Mouse (Mus musculus): ENCODE data around the gene Ak4.
A peak's percentile ranks its signal among the peaks of the same experiment; 100 is the strongest.
"Not testable (repeated sequence)": the region's sequence is repeated elsewhere in the genome, so short reads cannot be mapped to it uniquely, and the experiment has no call there.

The Ak4 gene

DNA sequence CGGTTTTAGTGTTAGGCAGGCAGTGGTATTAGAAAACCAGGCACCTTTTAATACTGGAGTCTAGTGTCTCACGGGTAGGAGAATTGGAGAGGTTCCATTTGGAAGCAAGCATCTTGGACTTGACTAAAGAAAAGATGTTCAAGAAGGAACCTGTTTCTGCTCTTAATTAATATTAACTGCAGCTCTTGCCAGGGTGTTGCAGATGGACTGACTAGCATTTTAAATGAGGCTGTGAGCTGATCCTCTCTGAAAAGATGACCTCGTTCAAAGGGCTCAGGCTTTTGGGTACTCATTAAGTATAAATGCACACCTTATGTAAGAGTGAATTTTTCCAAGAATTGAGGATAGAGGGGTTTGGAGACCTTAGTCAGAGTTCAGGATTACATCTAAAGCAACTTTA lies 5.4 kb downstream of the Ak4 start:
- no peak for DNase-seq (ENCODE audit: low spot score)

DNA sequence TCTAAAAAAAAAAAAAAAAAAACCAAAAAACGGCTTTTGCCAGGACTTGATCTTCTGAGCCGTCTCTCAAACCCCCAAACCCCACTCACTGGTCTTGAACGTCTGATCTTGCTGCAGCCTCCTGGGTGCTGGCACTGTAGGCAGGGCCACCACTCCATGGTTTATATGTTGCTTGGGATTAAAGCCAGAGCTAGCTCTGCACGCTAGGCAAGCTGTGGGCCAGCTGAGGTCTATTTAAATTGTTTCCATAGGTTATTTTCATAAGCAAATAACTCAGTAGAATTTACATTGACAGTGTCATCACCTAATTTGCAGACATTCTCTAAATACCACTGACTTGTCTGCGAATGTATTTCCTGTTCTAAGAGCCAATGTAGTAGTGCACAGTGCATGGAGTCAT lies 6.0 kb downstream of the Ak4 start:
- no peak for DNase-seq (ENCODE audit: low spot score)

DNA sequence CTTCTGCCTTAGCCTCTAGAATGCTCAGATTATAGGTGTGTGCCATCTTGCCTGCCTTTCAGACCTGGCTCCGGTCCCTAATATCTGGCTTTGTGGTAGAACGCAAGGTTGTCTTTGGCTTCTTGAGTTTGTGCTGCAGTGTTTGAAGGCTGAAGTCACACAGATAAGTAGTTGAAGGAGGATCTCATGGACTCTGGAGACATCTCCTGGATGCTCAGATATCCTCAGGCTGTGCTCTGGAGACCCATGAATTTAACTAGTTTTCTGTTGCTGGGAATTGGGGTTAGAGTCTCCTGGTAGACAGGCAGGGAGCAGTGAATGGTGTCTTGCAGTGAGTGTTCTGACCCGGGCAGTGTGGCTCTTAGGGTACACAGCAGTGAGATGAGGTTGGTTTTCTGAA lies 6.6 kb downstream of the Ak4 start:
- DNase-seq (ENCODE audit: low spot score): no peak

DNA sequence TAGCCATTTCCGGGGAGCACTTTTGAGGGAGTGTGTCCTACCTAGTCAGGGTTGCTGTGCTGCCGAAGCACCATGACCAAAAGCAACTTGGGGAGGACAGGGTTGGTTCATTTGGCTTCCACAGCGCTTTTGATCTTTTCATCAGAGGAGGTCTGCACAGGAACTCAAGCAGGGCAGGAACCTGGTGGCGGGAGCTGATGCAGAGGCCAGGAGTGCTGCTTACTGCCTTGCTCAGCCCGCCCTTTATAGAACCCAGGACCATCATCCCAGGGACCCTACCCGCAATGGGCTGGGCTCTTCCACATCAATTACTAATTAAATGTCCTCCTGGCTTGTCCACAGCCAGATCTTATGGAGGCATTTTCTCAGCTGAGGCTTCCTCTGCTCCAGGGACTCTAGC lies 7.5 kb downstream of the Ak4 start:
- no peak for DNase-seq (ENCODE audit: low spot score)

DNA sequence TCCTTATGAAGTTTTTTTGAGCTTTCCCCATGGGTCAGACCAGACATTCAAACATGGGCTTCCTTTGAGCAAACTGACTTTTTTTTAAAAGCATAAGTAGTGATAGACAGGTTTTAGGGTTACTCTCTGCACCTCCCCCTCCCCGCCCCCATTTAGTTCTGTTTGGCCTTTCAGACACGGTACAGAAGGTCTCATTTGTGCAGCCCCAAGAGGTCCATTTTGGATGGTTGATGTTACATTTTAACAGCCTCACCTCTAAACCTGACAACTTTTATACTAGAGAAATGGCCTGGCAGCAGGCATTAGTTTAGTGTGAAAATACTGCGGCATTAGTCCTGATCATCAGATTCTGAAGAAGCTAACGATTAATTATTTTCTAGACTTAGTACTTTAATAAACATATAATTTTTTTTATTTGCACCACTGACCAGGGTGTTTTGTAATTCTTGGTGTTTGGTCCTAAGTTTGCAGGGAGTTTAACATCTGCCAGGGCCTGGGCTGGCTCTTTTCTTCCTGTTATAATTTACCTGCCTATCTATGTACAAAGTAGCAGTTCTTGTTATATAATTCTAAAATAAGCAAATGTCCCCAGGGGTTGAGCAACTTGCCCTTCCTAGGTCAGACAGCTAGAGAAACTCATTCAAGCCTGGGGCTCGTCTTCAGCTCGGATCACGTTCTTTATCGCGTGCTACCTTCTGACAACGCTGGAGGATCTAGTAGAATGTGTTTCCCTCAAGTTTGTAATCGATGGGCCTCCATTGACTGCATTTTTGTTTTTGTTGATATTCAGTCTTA lies 9.0 kb downstream of the Ak4 start:
- no peak for DNase-seq (ENCODE audit: low spot score)

DNA sequence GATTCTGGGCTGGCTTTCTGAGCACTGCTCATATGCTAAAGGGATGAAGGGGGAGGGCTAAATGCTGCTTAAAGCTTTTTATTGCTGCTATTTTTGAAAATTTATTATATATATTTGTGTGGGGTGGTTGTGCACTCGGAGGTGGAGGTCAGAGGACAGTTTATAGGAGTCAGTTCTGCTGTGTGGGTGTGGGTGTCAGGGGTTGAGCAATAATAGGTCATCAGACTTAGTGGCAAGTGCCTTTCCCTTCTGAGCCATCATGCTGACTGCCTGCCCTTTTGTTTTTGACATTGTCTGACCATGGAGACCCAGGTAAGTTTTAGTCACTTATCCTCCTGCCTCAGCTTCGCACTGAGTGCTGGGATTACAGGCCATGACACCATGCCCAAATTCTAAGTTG lies 10.0 kb downstream of the Ak4 start:
- no peak for DNase-seq (ENCODE audit: low spot score)

DNA sequence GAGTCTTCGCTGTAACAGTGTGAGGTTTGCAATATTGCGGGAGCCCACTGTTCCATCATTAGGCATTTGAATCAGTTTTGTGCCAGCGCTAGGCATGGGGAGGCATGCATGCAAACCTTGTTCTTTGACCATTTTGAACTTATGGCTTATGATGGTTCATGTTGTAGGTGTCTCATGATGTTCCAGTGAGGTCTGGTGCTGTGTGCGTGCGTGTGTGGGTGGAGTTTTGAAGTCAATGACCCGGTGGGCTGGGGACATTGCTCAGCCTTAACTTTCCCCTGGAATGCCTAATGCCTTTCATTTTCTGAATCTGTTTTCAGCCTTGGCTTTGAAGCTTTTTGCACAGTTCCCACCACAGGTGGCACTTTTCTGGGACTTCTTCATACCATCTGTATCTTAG lies 10.9 kb downstream of the Ak4 start:
- no peak for DNase-seq (ENCODE audit: low spot score)

DNA sequence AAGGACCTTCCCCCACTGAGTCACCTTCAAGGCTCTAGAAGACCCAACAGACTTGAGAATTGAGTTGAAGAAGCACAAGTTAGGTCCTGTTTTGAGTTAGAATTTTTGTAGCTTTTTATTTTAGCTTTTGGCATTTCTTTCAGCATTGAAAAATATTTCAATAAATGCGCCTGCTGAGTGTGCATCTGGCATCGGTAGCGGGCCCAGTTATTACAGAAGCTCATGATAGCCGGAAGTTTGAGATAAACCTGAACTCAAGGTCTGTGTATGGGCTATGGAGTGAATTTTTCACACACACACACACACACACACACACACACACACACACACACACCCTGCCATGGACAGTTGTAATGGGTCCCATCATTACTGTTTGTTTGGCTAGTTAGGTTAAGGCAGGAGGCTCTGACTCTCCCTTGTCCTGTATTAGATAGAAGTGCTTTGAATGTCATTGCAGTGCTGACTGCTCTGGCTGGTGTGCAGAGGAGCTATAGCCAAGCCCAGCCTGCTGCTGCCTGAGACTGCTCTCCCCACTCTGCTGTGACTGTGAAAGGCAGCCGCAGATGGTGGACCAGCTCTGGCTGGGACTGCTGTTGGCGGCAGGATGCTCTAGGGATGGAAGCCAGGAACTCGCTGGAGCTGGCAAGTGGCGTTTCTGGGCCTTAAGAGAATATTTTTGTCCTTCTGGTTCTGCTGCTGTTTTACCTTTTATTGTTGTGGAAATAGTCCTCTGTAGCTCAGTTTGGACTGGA lies 17.9 kb downstream of the Ak4 start:
- no peak for DNase-seq (ENCODE audit: low spot score)

DNA sequence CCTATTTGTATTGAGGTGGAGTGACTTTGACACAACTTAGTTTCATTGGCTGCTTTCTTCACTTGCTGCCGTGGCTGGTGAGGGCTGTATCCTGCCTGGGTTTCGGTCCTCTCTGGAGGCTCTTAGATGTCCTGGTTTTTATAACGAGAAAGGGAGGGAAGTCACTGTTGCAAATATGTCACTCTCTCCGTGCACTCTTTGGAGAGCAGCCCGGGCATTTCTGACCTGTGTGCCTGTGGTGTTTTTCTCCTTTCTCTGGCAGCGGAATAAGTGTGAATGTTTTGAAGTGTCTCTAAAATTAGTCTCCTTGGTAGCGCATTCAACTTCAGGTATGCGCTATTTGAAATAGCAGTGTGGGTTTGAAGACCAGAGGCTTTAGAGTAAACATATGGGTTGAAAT lies 19.2 kb downstream of the Ak4 start:
- DNase-seq (ENCODE audit: low spot score): no peak

DNA sequence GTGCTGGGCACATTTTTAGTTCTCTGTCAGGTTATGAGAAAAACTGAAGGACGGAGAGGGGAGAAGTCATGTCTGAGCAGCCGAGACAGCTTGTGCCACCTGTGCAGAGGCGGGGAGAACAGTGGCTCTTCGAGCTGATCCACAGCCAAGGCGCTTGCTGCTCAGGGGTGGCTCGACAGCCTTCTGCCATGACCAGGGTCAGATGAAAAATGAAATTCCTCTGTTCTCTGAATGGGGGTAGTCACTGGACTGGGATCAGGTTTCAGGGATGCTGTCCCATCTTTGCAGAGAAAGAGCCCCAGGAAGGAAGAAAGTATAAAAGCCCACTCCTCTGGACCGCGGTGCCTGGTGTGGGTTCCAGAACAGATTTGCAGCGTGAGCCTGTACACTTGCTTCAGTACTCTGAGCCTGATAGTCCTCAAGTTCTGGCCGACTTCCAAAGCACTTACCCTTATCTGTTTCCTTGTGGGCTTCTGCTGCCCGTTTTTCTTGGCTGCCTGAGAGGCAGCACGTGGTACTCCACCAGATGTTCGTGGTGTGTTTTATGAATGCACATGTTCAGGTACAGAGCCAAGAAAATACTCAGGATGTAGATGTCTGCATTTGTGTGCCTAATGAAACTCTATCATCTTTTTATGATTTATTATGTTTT lies 20.8 kb downstream of the Ak4 start:
- DNase-seq (ENCODE audit: low spot score): peak; percentile 29

DNA sequence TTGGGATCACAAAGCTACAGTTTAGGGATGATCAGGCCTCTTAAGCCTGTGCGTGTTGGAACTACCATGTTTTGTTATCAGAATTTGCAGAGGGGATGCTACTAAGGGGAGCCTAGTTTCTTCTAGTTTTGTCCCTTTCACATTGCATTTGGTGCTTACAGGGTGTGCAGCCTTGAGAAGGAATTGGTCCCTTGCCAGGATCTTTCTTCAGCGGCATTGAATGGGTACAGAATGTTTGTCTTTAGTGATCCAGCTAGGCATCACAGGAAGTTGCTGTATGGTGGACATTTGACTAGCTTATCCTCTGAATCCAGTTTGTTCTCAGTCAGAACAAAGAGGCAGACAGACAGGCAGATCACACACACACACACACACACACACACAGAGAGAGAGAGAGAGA lies 23.7 kb downstream of the Ak4 start:
- no peak for DNase-seq (ENCODE audit: low spot score)

DNA sequence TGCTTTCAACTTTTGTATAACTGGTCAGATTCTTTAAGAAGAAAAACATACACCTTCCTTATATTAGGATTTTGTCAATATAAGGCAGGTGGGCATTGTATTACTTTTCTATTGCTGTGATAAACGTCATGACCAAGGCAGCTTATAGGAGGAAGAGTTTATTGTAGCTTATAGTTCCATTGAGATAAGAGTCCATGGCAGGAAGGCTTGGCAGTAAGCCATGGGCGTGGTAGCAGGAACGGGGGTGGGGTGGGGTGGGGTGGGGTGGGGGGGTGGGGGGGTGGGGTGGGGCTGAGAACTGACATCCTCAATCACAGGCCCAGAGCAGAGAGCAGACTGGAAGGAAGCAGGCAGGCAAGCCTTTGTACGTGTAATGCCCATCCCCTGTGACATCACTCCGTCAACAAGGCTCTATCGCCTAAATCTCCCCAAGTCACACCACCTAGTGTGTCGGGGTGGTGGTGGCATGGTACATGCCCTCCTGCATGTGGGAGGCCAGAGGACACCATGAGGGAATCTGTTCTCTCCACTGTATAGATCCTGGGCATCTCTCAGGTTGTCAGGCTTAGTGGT lies 24.4 kb downstream of the Ak4 start:
- DNase-seq (ENCODE audit: low spot score): no peak

DNA sequence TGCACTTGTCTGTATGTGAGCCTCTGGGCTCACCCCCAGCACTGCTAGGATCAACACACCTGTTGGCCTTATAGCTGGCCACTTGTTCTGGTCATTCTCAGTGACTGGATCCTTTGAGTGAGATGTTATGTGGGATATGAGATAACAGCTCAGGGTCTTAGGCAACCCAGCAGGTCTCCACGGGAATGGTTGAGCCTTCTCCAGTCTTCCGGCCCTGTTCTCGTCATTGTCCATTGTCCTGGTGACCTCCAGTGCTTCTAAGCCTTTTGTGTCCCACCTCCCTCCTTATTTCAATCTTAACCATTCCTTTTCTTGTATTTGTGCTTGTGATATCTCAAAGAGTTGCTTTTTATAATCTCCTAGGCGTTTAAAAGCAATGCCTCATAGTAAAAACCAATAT lies 26.6 kb downstream of the Ak4 start:
- DNase-seq (ENCODE audit: low spot score): no peak

DNA sequence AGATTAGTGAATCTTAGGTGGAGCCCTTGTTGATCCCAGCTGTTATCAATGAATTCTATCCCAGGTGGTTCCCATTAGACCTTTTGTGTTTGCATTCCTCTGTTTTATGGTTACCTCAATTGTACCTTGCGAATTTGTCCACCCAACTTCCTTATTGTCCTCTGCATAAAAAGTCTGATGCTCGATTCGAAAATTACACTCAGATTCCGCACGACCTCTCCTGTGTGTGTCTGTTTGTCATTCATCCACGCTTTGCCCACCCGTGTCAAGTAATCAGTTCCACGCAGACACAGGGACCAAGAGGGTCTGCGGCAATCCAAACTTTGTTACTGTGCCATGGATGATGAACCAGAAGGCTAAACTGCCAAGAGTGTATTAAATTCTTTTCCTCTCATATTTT lies 27.5 kb downstream of the Ak4 start:
- not testable (repeated sequence) for DNase-seq (ENCODE audit: low spot score)

DNA sequence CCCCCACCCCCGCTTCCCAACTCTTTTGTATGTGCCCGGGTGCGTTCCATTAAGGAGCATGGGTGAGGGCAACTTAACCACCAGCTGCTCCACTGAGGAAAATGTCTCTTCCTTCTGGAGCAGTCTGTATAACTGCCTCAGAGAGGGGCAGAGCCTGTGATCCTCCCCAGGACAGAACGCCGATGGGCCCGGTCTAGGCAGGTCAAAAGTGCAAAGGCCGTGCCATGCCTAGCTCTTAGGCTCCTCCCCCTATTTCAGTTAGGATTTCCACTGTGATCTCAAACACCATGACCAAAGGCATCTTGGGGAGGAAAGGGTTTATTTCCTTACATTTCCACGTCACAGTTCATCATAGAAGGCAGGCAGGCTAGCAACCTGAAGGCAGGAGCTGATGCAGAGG lies 29.6 kb downstream of the Ak4 start:
- DNase-seq (ENCODE audit: low spot score): no peak

DNA sequence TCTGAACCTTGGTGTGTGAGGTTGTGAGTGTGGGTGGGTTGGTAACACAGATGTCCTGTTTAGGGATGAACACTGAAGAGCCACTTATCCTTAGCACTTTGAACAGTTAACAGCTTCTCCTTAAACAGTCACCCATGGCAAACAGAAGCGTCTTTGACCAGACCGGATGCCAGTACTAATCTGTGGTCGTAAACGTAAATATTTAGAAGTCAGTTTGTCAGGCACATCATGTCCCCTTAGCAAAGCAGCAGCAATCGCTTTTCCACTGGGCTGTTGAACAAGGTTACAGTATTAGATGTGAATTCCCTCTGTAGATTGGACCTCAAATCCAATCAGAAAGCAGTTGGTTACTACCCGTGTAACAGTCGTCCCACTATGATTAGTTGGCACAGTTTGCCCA lies 30.3 kb downstream of the Ak4 start:
- no peak for DNase-seq (ENCODE audit: low spot score)

DNA sequence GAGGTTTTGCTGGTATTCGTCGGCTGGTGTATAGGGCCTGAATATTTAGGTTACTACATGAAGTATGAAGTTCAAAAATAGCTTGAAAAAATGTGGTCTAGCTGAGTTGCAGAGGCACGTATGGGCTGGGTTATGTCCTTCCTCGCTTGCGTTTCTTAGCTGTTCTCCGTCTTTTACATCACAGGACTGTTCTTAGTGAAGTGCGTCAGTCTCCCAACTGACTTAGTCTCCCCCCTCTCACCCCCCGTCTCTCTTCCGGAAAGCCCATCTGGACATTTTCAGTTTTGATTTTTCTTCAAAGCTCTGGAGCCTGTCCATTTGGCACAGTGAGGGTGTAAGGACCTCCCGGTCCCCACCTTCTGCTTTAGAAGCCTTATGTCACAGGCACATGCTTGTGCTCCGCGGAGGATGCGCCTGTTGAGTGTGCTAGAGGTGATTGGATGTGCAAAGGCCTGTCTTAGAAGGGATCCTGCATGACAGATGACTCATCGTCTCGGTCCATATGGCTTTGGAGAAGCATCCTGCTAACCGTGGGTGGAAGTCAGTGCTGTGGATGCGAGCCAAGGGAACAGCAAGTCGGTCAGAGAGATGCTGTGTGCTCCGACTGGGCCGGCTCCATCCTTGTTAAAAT lies 31.2 kb downstream of the Ak4 start:
- DNase-seq (ENCODE audit: low spot score): no peak

DNA sequence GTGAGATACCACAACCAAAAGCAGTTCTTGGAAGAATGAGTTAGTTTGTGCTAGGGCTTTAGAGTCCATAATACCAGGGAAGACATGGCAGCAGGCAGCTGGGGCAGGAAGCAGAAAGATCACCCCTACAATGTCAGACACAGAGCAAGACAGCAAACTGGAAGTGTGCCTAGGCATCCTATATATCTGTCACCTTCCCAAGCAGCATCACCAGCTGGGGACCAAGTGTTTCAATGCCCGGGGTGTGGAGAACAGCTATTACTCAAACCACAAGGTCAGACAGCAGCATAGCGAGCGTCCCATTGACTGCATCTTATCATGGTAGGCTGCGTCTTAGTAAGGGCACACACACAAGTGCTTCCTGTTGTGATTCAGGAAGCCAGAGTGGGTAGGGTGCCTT lies 32.0 kb downstream of the Ak4 start:
- DNase-seq (ENCODE audit: low spot score): no peak

DNA sequence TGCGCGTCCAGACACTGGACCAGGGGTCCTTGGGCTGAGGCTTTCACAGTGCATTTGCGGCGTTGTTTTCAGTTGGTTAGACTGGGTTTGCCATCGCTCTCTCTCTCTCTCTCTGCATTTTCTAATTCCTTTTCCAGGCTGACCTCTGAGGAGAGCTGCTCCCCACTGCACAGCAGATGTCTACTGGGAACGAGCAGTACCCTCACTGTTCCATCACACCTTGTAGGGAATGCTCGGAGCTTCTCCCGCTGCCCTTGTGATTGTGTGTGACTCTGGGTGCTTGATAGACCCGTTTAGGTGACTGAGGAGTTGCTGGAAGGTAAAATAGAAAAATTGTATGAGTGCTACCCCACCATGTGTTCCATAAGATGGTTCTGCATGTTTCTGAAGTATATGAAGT lies 33.8 kb downstream of the Ak4 start:
- DNase-seq (ENCODE audit: low spot score): no peak

DNA sequence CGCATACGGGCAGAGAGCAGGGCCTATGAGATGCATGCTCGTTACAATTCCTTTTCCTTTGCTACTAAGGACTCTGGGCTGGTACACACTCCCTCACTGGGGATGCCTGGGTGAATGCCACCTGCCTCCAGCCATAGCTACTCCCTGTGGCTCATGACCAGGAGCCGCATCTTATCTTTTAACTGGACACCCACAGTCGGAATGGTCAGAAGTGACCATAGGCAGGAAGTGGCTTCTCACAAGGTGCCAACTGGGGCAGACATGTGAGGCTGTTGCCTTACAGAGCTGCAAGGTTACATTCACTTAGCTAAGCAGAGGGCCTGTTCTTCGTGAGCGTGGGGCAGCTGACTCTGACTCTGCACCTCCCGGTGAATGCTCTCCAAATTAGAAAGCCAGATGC lies 38.1 kb downstream of the Ak4 start:
- no peak for DNase-seq (ENCODE audit: low spot score)

DNA sequence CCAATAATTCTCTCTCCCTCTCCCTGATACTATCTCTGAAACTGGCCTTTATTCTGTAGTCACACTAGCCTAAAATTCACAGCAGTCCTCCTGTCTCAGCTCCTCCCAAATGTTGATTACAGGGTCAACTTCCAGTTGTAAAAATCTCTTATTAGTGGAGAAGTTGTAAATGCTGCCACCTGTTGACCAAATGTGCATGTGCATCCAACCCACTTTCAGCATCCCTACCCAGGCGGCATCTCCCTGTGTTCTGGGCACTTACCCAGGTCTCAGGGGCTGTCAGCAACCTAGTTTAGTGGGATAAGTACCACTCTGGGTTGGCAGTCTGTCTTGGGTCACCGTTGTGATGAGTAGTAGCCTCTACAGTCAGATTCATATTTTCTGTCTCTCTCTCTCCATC lies 39.3 kb downstream of the Ak4 start:
- peak; percentile 61 for DNase-seq (ENCODE audit: low spot score)

DNA sequence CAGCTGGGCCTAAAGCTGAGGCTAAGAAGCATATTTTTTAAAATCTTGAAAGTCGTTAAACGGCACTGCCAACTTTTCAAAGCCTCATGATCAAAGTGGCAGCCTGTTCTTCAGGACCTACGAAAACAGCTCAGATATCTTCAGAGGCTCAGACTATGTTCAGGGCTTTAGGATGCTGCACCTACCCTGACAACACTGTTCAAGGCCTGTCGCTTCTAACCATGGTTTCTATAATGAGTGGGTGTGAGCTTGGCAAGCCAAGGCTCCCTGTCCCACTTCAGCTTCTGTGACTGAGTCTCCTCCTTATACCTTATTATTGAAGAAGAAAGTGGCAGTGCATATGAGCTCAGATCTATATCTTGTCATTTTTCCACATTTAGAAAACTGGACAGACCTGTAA lies 40.3 kb downstream of the Ak4 start:
- DNase-seq (ENCODE audit: low spot score): no peak

DNA sequence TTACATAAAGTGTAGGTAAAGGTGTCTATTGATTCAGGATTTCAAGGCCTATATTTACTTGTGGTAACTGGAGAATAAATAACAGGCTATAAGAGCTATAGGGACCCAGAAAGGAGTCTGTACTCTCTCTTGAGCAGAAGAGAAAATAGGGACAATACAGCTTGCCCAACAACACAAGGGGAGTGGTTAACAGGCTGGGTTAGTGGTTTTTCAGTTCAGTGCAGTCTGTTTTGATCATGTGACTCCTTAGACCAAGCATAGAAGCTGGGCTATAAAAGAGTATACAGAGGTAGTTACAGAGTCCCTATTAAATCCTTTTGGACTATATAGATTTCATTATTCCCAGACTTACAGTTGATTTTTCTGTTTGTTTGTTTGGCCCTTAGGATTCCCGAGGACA lies 41.0 kb downstream of the Ak4 start:
- DNase-seq (ENCODE audit: low spot score): no peak

All from embryo, embryonic 10 days (tissue).